Mouse (Mus musculus) cerebellum, adult 8-10 months (tissue): ENCODE data around the gene Strn.

Source experiments
- DNase-seq: peaks from one replicate; pipeline ENCODE4 v3.0.0; 2022

The Strn gene

DNA sequence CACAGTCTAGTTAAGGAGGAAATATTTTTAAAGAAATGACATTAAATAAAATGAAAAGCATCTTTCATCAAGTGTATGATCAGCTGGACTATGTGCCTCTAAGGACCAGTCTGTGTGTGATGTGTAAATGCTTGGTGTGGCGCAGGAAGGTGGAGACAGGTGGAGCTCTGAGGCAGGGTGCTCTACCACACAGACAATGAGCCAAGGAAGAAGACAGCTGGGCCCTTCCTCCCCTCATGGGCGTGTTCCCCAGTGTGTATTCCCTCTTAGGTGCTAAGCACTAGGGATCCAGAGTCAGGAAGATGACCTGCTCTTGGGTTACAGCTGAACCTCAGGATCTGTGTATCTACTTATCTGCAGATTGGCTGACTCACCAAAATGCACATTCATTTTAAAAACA lies 122.5 kb downstream of the Strn start:
- no peak for DNase-seq

GRCm38 (mm10) chr17:78611117-78611516 lies 125.9 kb downstream of the Strn start:
- DNase-seq, result no peak

DNA sequence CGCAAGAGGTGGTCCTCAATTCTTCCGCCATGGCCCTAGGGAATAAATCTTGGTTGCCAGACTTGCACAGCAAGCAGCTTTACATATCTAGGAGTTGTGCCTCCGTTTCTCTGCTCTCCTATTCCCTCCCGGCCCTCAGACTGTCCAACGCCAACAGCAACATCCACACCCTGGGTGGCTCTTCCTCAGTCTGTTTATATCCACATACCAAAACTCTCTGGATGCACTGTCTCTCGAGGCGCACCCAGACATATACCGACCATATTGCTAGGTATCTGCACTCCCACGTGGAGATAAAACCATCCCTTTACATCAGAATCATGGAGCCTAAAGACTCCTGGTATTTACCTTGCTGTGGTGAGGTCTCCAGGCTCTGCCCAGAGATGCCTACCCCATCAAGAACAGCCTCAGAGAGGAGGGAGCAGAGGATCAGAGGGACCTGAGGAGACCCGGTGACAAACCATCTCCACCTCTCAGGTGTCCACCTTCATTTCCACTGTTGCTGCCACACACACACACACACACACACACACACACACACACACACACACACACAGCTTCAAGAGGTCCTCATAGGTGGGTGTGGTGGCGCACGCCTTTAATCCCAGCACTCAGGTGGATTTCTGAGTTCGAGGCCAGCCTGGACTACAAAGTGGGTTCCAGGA lies 127.7 kb downstream of the Strn start:
- DNase-seq, result no peak

GRCm38 (mm10) chr17:78608716-78609115 lies 128.3 kb downstream of the Strn start:
- no peak for DNase-seq

DNA sequence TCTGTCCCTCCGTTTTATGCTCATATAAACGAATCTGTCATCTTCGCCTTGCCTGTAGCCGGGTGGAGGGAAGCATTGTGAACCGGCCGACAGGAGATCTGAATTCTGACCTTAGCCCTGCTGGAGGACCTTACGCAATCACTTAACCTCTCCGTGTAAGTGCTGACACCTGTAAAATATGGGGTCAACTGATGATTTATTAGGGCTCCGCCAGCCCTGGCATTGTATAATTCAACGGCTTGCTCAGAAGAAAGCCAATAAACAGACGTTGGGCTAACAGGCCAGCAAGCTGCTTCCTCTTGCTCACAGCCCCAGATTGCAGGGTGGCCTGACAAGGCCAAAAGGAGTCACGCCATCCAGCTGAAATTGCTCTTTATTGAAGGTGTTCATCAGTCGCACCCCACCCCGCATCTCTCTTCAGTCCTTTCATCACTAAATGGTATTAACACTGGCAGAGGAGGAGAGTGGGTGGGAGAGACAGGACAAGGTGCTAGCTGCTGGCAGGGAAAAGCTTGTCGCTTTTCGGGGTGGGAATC lies 128.8 kb downstream of the Strn start:
- no peak for DNase-seq

DNA sequence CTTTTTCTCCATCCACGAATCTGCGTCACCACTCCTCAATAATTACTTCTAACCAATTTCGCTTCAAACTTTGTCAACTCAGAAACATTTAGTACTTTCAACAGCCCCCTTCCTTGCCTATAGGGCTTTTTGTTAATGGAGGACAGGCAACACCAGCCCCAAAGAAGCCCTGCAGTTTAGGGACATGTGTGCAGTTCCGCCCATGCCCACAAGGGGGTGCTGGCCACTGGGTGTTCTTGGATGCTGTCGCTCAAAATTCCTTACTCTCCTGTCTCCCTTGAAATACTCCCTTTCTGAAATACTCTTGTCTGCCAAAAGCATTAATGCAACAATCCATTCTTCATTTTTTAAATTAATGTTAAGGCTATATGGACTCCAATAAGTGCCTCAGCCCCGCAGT lies 132.6 kb downstream of the Strn start:
- DNase-seq, result peak; percentile 46

DNA sequence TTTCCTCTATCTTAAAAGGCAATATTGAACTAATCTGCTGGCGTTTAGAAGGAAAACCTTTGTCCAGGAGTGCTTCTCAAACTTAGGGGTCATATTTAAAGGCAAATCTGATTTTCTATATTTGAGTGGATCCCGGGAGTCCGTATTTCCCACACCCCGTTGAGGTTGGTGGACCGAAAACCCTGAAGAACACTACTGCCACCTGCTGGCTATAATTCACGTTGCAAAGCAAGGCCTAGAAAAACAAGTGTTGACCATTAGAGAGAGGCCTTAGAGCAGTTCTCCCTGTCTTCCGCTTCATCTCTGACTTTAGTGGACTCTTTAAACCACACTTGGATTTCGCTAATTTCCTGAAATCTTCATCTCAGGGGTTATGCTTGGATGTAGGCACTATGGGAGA lies 133.1 kb downstream of the Strn start:
- peak; percentile 76 for DNase-seq

DNA sequence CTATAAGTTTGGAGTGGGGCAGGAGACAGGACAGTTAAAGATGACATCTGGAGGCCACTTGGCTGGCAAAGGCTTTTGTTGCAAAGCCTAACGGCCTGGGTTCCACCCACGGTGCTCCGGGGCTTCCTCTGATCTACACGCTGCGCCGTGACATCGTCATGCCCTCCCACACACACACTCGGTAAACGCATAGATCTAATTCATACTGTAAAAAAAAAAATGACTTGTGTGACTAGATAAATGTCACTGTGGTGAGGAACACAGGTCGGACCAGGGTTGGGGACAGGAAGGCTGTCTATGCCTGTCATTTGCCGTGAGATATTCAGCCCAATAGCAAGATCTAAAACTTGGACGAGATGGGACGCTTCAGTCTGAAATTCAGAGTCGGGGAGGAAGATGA lies 134.7 kb downstream of the Strn start:
- no peak for DNase-seq

DNA sequence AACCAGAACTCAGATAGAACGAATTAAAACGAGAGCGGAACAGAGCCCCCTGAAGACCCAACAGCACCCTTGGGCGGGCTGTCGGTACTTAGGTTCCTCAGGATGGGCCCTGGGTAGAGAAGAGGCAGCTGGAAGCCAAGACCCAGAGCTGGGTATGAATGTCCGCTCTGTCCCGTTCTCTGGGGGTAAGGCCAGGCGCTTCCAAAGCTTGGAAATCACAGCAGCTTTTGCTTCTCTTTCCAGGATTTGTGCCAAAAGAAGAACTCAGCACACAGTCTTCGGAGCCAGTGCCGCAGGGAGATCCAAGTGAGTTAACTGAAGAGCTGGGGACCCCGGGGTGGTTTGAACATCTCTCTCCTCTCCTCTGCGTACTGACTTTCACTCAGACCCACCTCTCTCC lies 135.4 kb downstream of the Strn start:
- DNase-seq, result no peak

DNA sequence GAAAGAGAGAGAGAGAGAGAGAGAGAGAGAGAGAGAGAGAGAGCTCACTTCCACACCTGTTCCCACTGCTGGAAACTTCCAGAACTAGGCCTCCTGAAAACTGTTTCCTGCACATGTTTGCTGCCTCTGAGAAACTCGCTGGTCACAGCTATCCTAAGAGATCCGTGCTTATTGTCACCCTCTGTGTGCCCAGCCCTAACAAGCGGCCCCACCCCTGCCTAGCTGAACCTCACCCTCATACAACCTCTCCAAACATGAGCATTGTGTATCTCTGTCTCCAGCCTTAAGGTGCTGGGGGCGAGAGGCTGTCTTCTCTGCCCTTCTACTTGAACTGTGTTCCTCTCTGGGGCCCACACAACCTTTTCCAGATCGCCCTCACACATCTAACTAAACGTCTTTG lies 136.0 kb downstream of the Strn start:
- no peak for DNase-seq
